Mouse (Mus musculus) cerebellum, adult 9-11 months (tissue): ENCODE measurements around the gene Plac9a.
"Not testable (repeated sequence)": the region's sequence is repeated elsewhere in the genome, so short reads cannot be mapped to it uniquely, and the experiment has no call there.

Source experiments
- DNase-seq: peaks from one replicate; pipeline ENCODE4 v3.0.0; 2022

Gene Plac9a

GRCm38 (mm10) chr14:25863721-25864120, 39.2 kb downstream of the Plac9a start:
- DNase-seq = no peak

- DNase-seq = no peak
Measured at GRCm38 (mm10) chr14:25861771-25862530, 40.9 kb downstream of the Plac9a start.

DNA sequence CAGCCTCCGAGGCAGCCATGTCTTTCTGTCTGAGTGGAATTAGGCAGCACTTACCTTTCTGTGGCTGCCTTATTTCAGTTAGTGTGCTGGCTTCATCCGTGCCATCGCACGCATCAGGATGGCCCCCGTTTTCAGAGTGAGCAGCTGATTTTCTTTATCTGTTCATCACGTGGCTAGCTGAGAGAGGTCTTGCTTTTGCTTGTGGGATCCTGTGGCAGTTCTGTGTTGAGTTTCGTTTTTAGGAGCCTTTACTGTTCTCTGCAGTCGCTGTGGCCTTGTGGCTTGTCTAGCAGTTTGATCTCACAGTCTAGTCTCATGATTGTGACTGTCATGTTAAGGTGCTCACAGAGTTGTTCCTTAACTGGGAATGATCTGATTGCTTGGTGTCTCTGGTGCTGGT, 45.0 kb downstream of the Plac9a start:
- DNase-seq = no peak

DNA sequence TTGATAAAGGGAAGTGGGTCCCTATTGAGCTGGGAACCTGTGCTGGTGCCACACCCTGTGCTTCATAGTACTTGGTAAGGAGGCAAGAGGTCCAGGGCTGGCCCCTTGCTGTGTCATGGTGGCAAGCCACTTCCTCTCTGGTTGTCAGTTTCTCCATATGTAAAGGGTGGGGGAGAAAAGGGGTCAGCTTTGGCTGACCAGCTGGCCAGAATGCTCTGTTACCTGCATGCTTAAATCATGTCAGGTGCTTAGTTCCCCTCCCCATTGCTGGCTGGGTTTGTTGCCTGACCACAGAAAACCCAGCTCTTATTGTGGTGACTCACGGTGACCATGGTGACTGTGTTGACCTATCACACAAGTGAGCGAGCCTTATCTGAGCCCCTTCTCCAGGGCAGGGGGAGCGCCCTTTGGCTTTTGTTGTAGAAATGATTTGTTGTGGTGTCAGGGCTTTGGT, 45.7 kb downstream of the Plac9a start:
- DNase-seq = no peak

DNA sequence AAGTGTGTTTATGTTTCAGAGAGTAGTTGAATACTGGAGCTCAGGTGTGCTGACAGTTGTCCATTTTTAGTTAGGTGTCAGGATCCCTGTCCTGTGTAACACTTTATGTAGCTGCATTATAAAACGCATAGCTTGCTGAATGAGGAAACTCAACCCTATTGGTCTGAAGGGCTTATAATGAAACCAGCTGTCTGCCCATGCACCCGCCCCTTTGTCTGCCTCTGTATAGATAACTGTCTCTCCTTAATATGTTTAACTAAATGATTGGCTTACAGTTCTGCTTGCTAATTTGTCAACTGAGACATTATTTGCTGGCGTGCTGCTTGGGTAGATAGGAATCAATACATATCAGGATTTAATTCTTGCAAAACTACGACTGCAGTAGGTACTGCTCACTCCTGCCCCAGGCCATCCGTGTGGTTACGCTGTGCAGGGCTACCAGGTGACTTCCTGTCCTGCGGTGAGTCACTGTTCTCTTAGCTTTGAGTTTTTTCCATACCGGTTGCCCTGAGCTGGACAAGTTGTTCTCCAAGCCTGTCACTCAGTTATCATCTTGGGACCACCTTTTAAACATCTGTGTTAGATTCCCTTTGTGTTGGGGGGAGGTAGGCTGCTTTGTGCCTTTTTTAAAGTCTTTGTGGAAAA, 47.5 kb downstream of the Plac9a start:
- no peak for DNase-seq

DNA sequence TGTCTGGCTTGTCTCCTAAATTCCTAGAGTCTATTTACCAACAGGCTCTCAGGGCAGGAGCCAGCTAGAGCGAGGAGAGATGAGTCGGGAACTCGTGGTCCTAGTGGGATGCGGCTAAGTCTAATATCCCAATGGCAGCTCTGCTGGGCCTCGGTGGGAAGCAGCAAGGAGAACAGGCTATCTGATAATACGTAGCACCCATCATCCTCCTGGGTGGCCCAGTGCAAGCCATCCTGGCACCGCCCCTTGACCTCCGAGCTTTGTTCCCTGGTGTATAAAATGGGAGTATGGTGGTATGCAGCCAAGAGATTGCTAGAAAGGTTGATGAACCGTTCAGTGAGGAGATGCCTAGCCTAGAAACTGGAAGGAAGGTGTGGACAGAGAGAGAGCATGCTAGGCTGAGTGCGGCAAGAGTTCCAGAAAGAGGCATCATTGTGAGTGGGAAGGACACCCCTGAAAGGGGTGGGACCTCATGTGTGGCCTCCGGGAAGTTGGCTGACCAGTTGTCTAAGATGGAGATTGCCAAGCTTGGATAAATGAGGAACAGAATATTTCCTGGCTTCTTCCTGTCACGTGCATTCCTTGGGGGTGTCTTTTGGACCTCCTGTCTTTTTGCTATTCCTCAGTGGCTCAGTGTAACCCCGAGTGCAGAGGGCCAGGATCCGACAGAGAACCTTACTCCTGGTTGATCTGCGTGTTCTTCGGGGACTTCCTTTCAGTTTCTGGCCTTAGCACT, 49.0 kb downstream of the Plac9a start:
- no peak for DNase-seq

- no peak for DNase-seq
Measured at GRCm38 (mm10) chr14:25853295-25853694, 49.6 kb downstream of the Plac9a start.

DNA sequence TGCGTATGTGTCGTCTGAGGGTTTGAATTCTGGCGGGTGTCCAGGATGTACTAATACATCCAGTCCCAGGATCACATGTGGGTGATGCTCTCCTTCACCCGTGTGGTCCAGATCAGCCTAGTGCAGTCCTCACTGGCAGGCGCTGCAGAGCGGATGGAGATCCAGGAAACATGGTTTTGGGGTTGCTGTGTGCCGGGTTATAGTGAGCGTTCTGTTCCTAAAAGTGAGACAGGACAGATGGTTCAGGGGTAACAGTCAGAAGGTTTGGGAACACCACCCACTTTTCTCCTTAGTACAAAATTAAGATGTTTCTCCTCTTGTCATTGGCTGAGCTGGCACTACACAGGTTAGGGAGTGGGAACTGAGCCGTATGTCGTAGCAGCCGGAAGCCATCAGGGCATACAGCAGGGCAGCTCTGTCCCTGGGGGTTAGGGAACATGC, 50.8 kb downstream of the Plac9a start:
- no peak for DNase-seq

DNA sequence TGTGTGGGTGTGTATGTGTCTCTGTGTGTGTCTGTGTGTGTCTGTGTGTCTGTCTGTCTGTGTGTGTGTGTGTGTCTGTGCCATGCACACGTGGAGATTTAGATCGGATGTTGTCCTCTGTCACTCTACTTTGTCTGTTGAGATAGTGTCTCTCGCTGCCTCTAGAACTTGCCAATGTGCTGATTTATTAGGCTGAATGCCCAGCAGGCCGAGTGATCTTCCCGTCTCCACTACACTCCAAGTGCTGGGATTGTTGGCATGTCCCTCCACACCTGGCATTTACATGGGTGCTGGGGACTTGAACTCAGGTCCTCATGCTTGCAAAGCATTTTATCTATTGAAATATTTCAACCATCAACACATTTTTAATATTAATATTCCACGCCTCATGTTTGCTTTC, 51.7 kb downstream of the Plac9a start:
- DNase-seq = no peak

GRCm38 (mm10) chr14:25850433-25850832, 52.5 kb downstream of the Plac9a start:
- no peak for DNase-seq

GRCm38 (mm10) chr14:25848708-25849107, 54.2 kb downstream of the Plac9a start:
- not testable (repeated sequence) for DNase-seq

- no peak for DNase-seq
Measured at GRCm38 (mm10) chr14:25848237-25848636, 54.7 kb downstream of the Plac9a start.

GRCm38 (mm10) chr14:25847660-25848059, 55.2 kb downstream of the Plac9a start:
- no peak for DNase-seq

- no peak for DNase-seq
Measured at GRCm38 (mm10) chr14:25846516-25846915, 56.4 kb downstream of the Plac9a start.

GRCm38 (mm10) chr14:25845832-25846383, 57.0 kb downstream of the Plac9a start:
- no peak for DNase-seq

DNA sequence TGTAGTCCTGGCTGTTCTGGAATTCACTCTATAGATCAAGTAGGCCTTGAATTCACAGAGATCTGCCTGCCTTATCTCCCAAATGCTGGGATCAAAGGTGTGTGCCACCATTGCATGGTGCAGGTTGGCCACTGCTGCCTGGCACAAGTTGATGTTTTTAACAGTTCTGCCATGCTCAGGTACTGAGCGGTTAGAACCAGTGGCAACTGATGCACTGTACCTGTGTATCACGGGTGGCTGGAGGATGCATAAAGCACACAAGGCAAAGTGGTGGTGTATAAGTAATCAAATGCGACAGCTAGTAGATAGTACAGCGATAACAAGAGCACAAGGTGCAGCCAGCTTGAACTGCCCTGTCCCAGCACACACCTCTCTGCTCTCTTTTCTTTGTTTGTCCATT, 58.5 kb downstream of the Plac9a start:
- DNase-seq = no peak

DNA sequence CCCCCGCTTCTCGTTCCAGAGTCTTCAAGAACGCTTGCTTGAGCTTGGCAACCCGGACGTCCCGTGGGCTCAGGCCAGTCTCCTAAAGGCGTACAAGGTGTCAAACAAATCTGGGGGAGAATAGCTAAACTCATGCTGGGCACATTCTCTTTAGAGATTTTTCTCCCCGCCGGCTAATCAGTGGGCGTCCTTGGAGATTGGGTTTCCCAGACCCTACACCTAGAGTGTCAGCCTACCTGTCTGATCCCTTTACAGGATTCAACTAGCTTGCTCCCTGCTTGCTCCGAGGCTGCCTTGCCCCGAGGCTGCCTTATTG, 60.3 kb downstream of the Plac9a start:
- DNase-seq = no peak

DNA sequence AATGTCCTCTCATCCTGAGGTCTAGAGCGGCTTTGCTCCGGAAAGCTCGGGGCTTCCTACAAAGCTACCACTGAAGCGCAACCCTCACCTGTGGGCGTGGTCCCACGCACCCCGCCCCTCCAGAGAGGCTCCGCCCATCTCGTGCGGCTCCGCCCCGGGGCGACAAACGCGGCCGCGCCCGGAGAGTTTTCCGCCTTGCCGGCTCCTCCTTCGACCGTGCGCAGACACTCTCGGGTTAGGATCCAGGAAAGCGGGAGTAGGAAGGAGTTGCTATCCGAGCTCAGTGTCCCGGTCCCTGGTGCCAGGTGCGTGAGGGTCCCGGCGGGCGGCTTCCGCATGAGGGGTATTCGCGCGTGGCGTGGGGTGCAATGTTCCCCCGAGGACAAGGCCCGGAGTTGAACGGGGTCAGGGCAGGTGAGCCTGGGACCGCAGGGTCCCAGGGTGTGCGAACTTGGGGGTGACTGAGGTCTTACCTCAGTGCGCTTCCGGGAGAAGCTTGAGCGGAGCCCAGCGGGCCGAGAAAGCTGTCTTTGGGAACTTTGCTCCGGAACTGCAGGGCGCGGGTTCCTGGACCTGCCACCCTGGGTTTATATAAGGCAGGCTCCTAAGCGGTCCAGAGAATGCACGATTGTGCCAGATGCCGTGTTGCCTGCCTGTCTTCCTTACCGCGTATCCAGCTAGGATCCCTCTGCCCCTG, 60.8 kb downstream of the Plac9a start, which contains the start of gene Anxa11:
Gene Anxa11, plus strand, starts transcription at position 166 of the 697 bp plus-strand sequence.
- peak; percentile 58 for DNase-seq

DNA sequence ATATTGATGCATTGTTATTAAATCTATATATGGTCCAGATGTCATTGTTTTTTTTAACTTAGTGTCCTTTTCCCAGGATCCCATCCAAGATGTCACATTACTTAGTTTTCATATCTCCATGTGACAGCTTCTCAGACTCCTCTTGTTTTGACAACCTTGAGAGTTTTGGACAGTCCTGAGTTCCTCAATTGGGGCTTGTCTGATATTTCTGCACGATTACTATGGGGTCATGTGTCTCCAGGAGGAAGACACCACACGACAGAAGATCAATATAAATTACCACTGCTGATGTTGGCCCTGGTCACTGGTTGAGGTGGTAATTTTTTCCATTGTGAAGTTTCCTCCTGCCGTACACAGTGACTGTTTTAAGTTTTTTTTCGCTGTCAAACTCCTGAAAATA, 61.3 kb downstream of the Plac9a start:
- DNase-seq = no peak

GRCm38 (mm10) chr14:25840961-25841360, 61.9 kb downstream of the Plac9a start:
- DNase-seq = no peak

DNA sequence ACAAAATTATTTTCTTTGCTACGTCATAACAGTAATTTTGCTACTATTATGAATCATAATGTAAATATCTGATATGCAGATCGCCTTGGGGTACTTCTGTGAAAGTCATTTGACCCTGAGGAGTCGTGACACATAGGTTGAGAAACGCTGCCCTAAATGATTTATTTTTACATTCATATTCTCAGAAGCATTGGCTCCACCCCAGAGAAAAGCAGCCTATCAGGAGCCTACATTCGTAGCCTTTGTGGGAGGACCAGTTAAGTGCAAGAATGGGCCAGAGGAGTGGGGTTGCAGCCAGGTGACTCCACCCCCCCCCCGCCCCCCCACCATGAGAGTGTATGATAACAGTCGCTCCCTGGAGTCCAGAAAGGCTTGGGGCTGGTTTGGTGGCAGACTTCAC, 63.1 kb downstream of the Plac9a start:
- no peak for DNase-seq

DNA sequence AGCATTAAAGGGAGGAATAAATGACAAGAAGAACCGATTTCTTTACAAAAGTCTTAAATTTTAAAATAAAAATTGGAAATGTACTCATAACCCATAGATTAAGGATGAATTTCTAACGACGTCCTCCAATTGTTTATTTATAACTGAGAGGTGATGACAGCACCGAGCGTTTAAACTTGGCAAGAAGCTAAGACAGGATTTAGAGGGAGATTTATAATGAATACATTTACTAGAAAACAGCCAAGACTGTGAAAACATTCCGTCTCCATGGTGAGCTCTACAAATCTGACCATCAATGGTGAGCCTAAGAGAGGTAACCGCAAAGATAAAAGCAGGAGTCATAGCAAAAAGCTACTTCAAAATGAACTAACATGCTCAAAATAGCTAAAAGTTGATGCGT, 64.5 kb downstream of the Plac9a start:
- no peak for DNase-seq
